Mouse (Mus musculus) megakaryocyte, embryonic 14.5 days (primary cell): ENCODE data around the gene Plekho1.

ENCODE experiments used
- FLI1 ChIP-seq: IDR thresholded peaks from 2 replicates; pipeline ENCODE4 v1.6.1; 2012; ENCODE audit warnings: low read length, inconsistent platforms, mixed read lengths
- GATA1 ChIP-seq: IDR thresholded peaks from 3 replicates; pipeline ENCODE4 v1.6.1; 2012; ENCODE audit warnings: mixed read lengths, low read length, inconsistent platforms, borderline replicate concordance

GRCm38 (mm10) chr3:96041079-96041478 lies 45.3 kb upstream of the Plekho1 start:
- TF ChIP-seq GATA1 (no peak), FLI1 (no peak)
